In the genomic region with DNA sequence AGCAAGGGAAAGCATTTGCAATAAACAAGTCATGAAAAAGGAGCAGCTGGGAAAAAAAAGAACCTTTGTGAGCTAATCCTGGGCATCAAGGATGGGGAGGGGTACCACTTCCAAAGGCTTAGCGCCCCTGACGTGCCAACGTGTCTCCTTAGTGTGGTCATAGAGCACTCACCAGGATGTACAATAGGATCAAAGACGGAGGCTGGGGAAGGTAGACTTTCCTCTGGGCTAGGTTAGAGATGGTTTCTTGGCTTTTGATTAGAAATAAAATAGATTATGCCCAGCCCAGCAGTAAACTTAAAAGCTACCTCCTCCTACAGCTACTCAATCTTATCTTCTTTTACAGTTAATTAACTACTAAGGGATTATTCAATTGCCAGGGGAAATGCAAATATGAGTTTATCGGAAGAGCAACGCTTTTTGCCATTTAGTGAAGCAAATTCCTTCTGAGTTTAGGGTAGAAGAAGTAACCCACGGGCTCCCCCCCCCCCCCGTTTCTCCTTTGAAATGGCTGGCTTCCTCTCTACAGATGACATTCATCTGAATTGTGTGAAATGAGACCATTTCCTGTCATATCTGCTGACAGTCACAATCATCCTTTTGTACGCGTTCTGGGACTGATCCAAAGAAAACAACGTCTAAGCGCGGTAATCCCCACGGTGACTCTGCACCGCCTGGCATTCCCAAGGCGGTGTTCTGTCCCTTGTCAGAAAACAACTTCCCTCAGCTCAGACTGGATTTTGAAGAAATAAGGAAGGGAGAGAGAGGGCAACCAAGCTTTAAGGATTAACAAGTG, we compare ENCODE assay signal across 7 mouse cellular contexts.
DNase-seq lines count a peak whose midpoint lies in the region; ATAC-seq and TF ChIP-seq lines count a peak whose summit lies in the region.

No protein-coding gene starts in this region.

- no peak overlapping the region for H3K4me3 ChIP-seq in lung, embryonic 14.5 days (ENCODE audit: low read depth, low read length)
- no peak overlapping the region for H3K4me3 ChIP-seq in lung, adult 2 months (replicated peaks; ENCODE audit: extremely low read depth, low read depth, low read length)
- H3K4me3 ChIP-seq in forebrain, postnatal 0 days (ENCODE audit: low read depth, low read length), result no peak overlapping the region
- no peak overlapping the region for H3K4me3 ChIP-seq in intestine, embryonic 16.5 days (ENCODE audit: low read length)
- H3K4me3 ChIP-seq in neural tube, embryonic 13.5 days, result no peak overlapping the region

- no peak for TF ChIP-seq POLR2A in lung, adult 2 months (IDR thresholded peaks at IDR 0.05; ENCODE audit: borderline replicate concordance, extremely low read depth, low read depth, low read length)

- no peaks in the 10 kb centered on the region for H3K9me3 ChIP-seq in lung, embryonic 14.5 days (ENCODE audit: low read depth, low read length)
- no peaks in the 10 kb centered on the region for H3K9me3 ChIP-seq in forebrain, postnatal 0 days (ENCODE audit: low read length)
- no peaks in the 10 kb centered on the region for H3K9me3 ChIP-seq in intestine, embryonic 16.5 days (ENCODE audit: control insufficient read depth, low read length)
- H3K9me3 ChIP-seq in neural tube, embryonic 13.5 days, result no peaks in the 10 kb centered on the region

- H3K27ac ChIP-seq in lung, embryonic 14.5 days (ENCODE audit: low read depth), result peak overlapping the region; percentile 72
- peak overlapping the region; percentile 57; the same call in 1 of the 2 replicates for H3K27ac ChIP-seq in forebrain, postnatal 0 days (ENCODE audit: low read depth, low read length)
- H3K27ac ChIP-seq in intestine, embryonic 16.5 days (ENCODE audit: low read length), result no peak overlapping the region
- H3K27ac ChIP-seq in neural tube, embryonic 13.5 days (replicated peaks), result peak overlapping the region; percentile 38; the same call in 1 of the 2 replicates

- no peaks in the 10 kb centered on the region for H3K27me3 ChIP-seq in lung, embryonic 14.5 days (ENCODE audit: insufficient read depth, low read length)
- no peaks in the 10 kb centered on the region for H3K27me3 ChIP-seq in forebrain, postnatal 0 days (ENCODE audit: insufficient read depth, low read length)
- no peaks in the 10 kb centered on the region for H3K27me3 ChIP-seq in intestine, embryonic 16.5 days (replicated peaks; ENCODE audit: control insufficient read depth, insufficient read depth, low read length)
- H3K27me3 ChIP-seq in neural tube, embryonic 13.5 days, result no peaks in the 10 kb centered on the region

- H3K36me3 ChIP-seq in lung, embryonic 14.5 days (ENCODE audit: insufficient read depth), result peaks cover 53% of the 10 kb centered on the region
- peaks cover 22% of the 10 kb centered on the region for H3K36me3 ChIP-seq in forebrain, postnatal 0 days (ENCODE audit: insufficient read depth)
- peaks cover 3% of the 10 kb centered on the region for H3K36me3 ChIP-seq in intestine, embryonic 16.5 days (ENCODE audit: control insufficient read depth, insufficient read depth, low read length)
- peaks cover 76% of the 10 kb centered on the region for H3K36me3 ChIP-seq in neural tube, embryonic 13.5 days

- peak overlapping the region; percentile 23; the same call in 1 of the 2 replicates for H3K4me2 ChIP-seq in lung, embryonic 14.5 days
- H3K4me2 ChIP-seq in forebrain, postnatal 0 days (ENCODE audit: low read depth), result no peak overlapping the region
- H3K4me2 ChIP-seq in intestine, embryonic 16.5 days (ENCODE audit: low read depth, low read length), result no peak overlapping the region
- no peak overlapping the region for H3K4me2 ChIP-seq in neural tube, embryonic 13.5 days

- peak; percentile 71 for DNase-seq in lung, embryonic 14.5 days
- DNase-seq in lung, adult 2 months, result no peak
- DNase-seq in forebrain, postnatal 0 days, result peak; percentile 41
- DNase-seq in thymus, postnatal 10 days (ENCODE audit: low spot score in 2 of 2), result no peak
- DNase-seq in gastrocnemius, adult 18-20 months (ENCODE audit: low spot score), result no peak

- 37% methylated on average over 16 of the region's 16 CpGs for WGBS in lung, embryonic 14.5 days
- 36% methylated on average over 16 of the region's 16 CpGs for WGBS in lung, adult 2 months
- WGBS in forebrain, postnatal 0 days, result 33% methylated on average over 16 of the region's 16 CpGs
- 40% methylated on average over 16 of the region's 16 CpGs for WGBS in intestine, embryonic 16.5 days
- WGBS in neural tube, embryonic 13.5 days, result 62% methylated on average over 16 of the region's 16 CpGs

- no peak for TF ChIP-seq CTCF in lung, embryonic 14.5 days (IDR thresholded peaks at IDR 0.05; ENCODE audit: low read depth)
- no peak for TF ChIP-seq CTCF in lung, adult 2 months (IDR thresholded peaks at IDR 0.05; ENCODE audit: insufficient read depth, low read length)
- TF ChIP-seq CTCF in forebrain, postnatal 0 days (IDR thresholded peaks at IDR 0.05; ENCODE audit: low read depth), result no peak

- ATAC-seq in lung, embryonic 14.5 days (ENCODE audit: insufficient read depth), result peak; percentile 44; the same call in 1 of the 2 replicates
- ATAC-seq in forebrain, postnatal 0 days, result peak; percentile 42; the same call in 1 of the 2 replicates
- ATAC-seq in intestine, embryonic 16.5 days, result peak; percentile 73
- ATAC-seq in neural tube, embryonic 13.5 days (ENCODE audit: low read depth), result 0 out of 2 replicates have a peak, but pooled peaks have one; percentile 24

- 0 out of 2 replicates have a peak, but pooled peaks cover 3% of the 10 kb centered on the region for H3K4me1 ChIP-seq in lung, embryonic 14.5 days (ENCODE audit: insufficient read depth)
- H3K4me1 ChIP-seq in lung, adult 2 months (ENCODE audit: control insufficient read depth, insufficient read depth, low read length), result peaks cover 18% of the 10 kb centered on the region
- no peaks in the 10 kb centered on the region for H3K4me1 ChIP-seq in forebrain, postnatal 0 days (ENCODE audit: insufficient read depth)
- peaks cover 3% of the 10 kb centered on the region; the same call in 1 of the 2 replicates for H3K4me1 ChIP-seq in intestine, embryonic 16.5 days (ENCODE audit: control insufficient read depth, insufficient read depth, low read length)
- peaks cover 17% of the 10 kb centered on the region for H3K4me1 ChIP-seq in neural tube, embryonic 13.5 days (replicated peaks)

- no peak overlapping the region for H3K9ac ChIP-seq in lung, embryonic 14.5 days
- no peak overlapping the region; the same call in 1 of the 2 replicates for H3K9ac ChIP-seq in forebrain, postnatal 0 days
- H3K9ac ChIP-seq in intestine, embryonic 16.5 days (ENCODE audit: low read depth, low read length), result no peak overlapping the region
- no peak overlapping the region for H3K9ac ChIP-seq in neural tube, embryonic 13.5 days

Comparison
In these comparisons a context has a peak if more than half of its experiments do, and no peak if none do; other contexts are left out.
1. DNase-seq: peak in lung, embryonic 14.5 days (single experiment) and forebrain, postnatal 0 days (single experiment); none in lung, adult 2 months (single experiment), thymus, postnatal 10 days (0 of 2) and gastrocnemius, adult 18-20 months (single experiment).
2. Peak in every context shown above with its lines, with median percentiles within 50 percentile points of each other: ATAC-seq.